Mouse (Mus musculus) embryonic fibroblast, embryonic 13.5 days (primary cell): ENCODE data around the gene Clmp.

Experiments
- CTCF ChIP-seq: IDR thresholded peaks from 2 replicates; pipeline ENCODE4 v1.5.1; 2011; ENCODE audit warnings: mild to moderate bottlenecking, control low read depth, low read length, moderate library complexity, borderline replicate concordance; ENCODE audit not compliant: insufficient read depth
- POLR2A ChIP-seq: IDR thresholded peaks from 2 replicates; pipeline ENCODE4 v1.6.1; 2011; ENCODE audit warnings: low read depth, mild to moderate bottlenecking, control low read depth, low read length, moderate library complexity

GRCm38 (mm10) chr9:40638394-40639049, 47.2 kb upstream of the Clmp start:
- TF ChIP-seq POLR2A (no peak), CTCF (no peak)
